Mouse (Mus musculus) small intestine, adult 2 months (tissue): ENCODE data around the gene Mtor. TPM values are rescaled to one million over a fixed set of nuclear protein-coding genes. Genes with fewer than 3 reads are reported as not detected.

Experiments
- H3K27ac ChIP-seq: fragments of 200-500 bp; 2 replicates; pipeline ENCODE4 v1.5.1; 2012; ENCODE audit warnings: low read depth, low read length, control low read depth, inconsistent platforms; ENCODE audit not compliant: insufficient read depth
- H3K27me3 ChIP-seq: fragments of 200-500 bp; 2 replicates; pipeline ENCODE4 v1.6.1; 2012; ENCODE audit warnings: mild to moderate bottlenecking, moderate library complexity, low read length, inconsistent platforms; ENCODE audit not compliant: control insufficient read depth, insufficient read depth
- H3K36me3 ChIP-seq: fragments of 200-500 bp; 2 replicates; pipeline ENCODE4 v1.6.1; 2012; ENCODE audit warnings: mild to moderate bottlenecking, low read length, control low read depth, inconsistent platforms; ENCODE audit not compliant: control insufficient read depth, insufficient read depth
- H3K4me1 ChIP-seq: fragments of 200-500 bp; 2 replicates; pipeline ENCODE4 v1.6.1; 2012; ENCODE audit warnings: low read length, inconsistent platforms, mixed read lengths; ENCODE audit not compliant: control insufficient read depth, insufficient read depth, insufficient read length
- H3K4me3 ChIP-seq: fragments of 200-500 bp; 2 replicates; pipeline ENCODE4 v1.5.1; 2012; ENCODE audit warnings: low read depth, mild to moderate bottlenecking, control low read depth, inconsistent platforms, low read length, moderate library complexity
- CTCF ChIP-seq: fragments of 200-500 bp; IDR thresholded peaks from 2 replicates; pipeline ENCODE4 v1.5.1; 2012; ENCODE audit warnings: low read depth, mild to moderate bottlenecking, control low read depth, inconsistent platforms, low read length, moderate library complexity, mixed read lengths; ENCODE audit not compliant: insufficient replicate concordance, insufficient read length; ENCODE audit errors: extremely low read depth
- POLR2A ChIP-seq: fragments of 200-500 bp; IDR thresholded peaks from 2 replicates; pipeline ENCODE4 v1.6.1; 2012; ENCODE audit warnings: low read depth, mild to moderate bottlenecking, control low read depth, inconsistent platforms, low read length, moderate library complexity
- WGBS: fragments of 180-500 bp; shearing (Covaris S2); methylation state at CpG from one replicate; pipeline ENCODE4 v1.1.7; 2018; 5-methylcytosine and 5-hydroxymethylcytosine counted together
- polyA plus RNA-seq: library from polyadenylated mRNA; depleted of rRNA; stranded (reverse); fragments of >200 nt; gene quantifications from 2 replicates; pipeline ENCODE4 v1.2.3, GENCODE M21; 2012

The Mtor gene
- polyA plus RNA-seq, 1 experiment = 16.0 TPM

GRCm38 (mm10) chr4:148432488-148432887 is 15.9 kb upstream of the Mtor start:
- no peaks in the 10 kb centered on the region for H3K27me3 ChIP-seq
- no peak overlapping the region for H3K27ac ChIP-seq
- H3K4me1 ChIP-seq = peaks cover 7% of the 10 kb centered on the region; the same call in 1 of the 2 replicates
- H3K4me3 ChIP-seq = no peak overlapping the region
- 65% methylated on average over 4 of the region's 4 CpGs for WGBS
- no peak for TF ChIP-seq POLR2A
- no peak for TF ChIP-seq CTCF
- peaks cover 9% of the 10 kb centered on the region; the same call in 1 of the 2 replicates for H3K36me3 ChIP-seq

GRCm38 (mm10) chr4:148433336-148433735 is 15.1 kb upstream of the Mtor start:
- TF ChIP-seq CTCF = no peak
- no peak for TF ChIP-seq POLR2A
- peaks cover 9% of the 10 kb centered on the region; the same call in 1 of the 2 replicates for H3K36me3 ChIP-seq
- 59% methylated on average over 18 of the region's 18 CpGs for WGBS
- H3K4me3 ChIP-seq = peak overlapping the region; percentile 7; the same call in 1 of the 2 replicates
- H3K27me3 ChIP-seq = no peaks in the 10 kb centered on the region
- peaks cover 7% of the 10 kb centered on the region; the same call in 1 of the 2 replicates for H3K4me1 ChIP-seq
- peak overlapping the region; percentile 34; the same call in 1 of the 2 replicates for H3K27ac ChIP-seq

GRCm38 (mm10) chr4:148433813-148434212 is 14.6 kb upstream of the Mtor start:
- Histone ChIP-seq H3K27me3 (no peaks in the 10 kb centered on the region), H3K4me1 (peaks cover 7% of the 10 kb centered on the region; the same call in 1 of the 2 replicates), H3K27ac (peak overlapping the region; percentile 34; the same call in 1 of the 2 replicates), H3K4me3 (peak overlapping the region; percentile 7; the same call in 1 of the 2 replicates), H3K36me3 (peaks cover 9% of the 10 kb centered on the region; the same call in 1 of the 2 replicates)
- no peak for TF ChIP-seq POLR2A
- no peak for TF ChIP-seq CTCF
- WGBS = 70% methylated on average over 5 of the region's 5 CpGs

GRCm38 (mm10) chr4:148434554-148434953 is 13.9 kb upstream of the Mtor start:
- Histone ChIP-seq H3K36me3 (peaks cover 9% of the 10 kb centered on the region; the same call in 1 of the 2 replicates), H3K27me3 (no peaks in the 10 kb centered on the region), H3K27ac (no peak overlapping the region), H3K4me3 (no peak overlapping the region), H3K4me1 (peaks cover 7% of the 10 kb centered on the region; the same call in 1 of the 2 replicates)
- 90% methylated on average over 4 of the region's 4 CpGs for WGBS
- TF ChIP-seq CTCF (no peak), POLR2A (no peak)

GRCm38 (mm10) chr4:148435106-148435505 is 13.3 kb upstream of the Mtor start:
- H3K36me3 ChIP-seq = peaks cover 9% of the 10 kb centered on the region; the same call in 1 of the 2 replicates
- no peak for TF ChIP-seq POLR2A
- H3K4me1 ChIP-seq = peaks cover 9% of the 10 kb centered on the region; the same call in 1 of the 2 replicates
- no peaks in the 10 kb centered on the region for H3K27me3 ChIP-seq
- H3K27ac ChIP-seq = no peak overlapping the region
- WGBS = 93% methylated on average over 3 of the region's 3 CpGs
- H3K4me3 ChIP-seq = no peak overlapping the region

GRCm38 (mm10) chr4:148435657-148436330 is 12.6 kb upstream of the Mtor start:
- 79% methylated on average over 6 of the region's 6 CpGs for WGBS
- TF ChIP-seq CTCF = no peak
- TF ChIP-seq POLR2A = no peak
- Histone ChIP-seq H3K4me3 (no peak overlapping the region), H3K36me3 (peaks cover 9% of the 10 kb centered on the region; the same call in 1 of the 2 replicates), H3K27ac (no peak overlapping the region), H3K4me1 (peaks cover 11% of the 10 kb centered on the region; the same call in 1 of the 2 replicates), H3K27me3 (no peaks in the 10 kb centered on the region)

- TF ChIP-seq CTCF = no peak
- TF ChIP-seq POLR2A = no peak
- H3K36me3 ChIP-seq = no peaks in the 10 kb centered on the region
- WGBS = 87% methylated on average over 5 of the region's 5 CpGs
- no peaks in the 10 kb centered on the region for H3K27me3 ChIP-seq
- H3K4me3 ChIP-seq = no peak overlapping the region
- no peak overlapping the region for H3K27ac ChIP-seq
- H3K4me1 ChIP-seq = peaks cover 10% of the 10 kb centered on the region; the same call in 1 of the 2 replicates
Measured at GRCm38 (mm10) chr4:148441931-148442330, 6.5 kb upstream of the Mtor start.
